Mouse (Mus musculus) brain, embryonic 14.5 days (tissue): ENCODE results near the gene Zscan12. TPM values are rescaled to one million over a fixed set of nuclear protein-coding genes. Genes with fewer than 3 reads are reported as not detected.

Experiments
- DNase-seq: peaks from one replicate; pipeline ENCODE4 v3.0.0-alpha.2; 2011; ENCODE audit warnings: low read depth
- CTCF ChIP-seq: fragments of 200-500 bp; IDR thresholded peaks from 2 replicates; pipeline ENCODE4 v1.5.1; 2012; ENCODE audit warnings: inconsistent platforms, mild to moderate bottlenecking, moderate library complexity, borderline replicate concordance; ENCODE audit not compliant: insufficient read depth, insufficient read length; ENCODE audit errors: extremely low read depth
- POLR2A ChIP-seq: fragments of 200-500 bp; IDR thresholded peaks from 2 replicates; pipeline ENCODE4 v1.6.1; 2012; ENCODE audit warnings: mild to moderate bottlenecking, inconsistent platforms, borderline replicate concordance; ENCODE audit not compliant: poor library complexity, insufficient read depth, insufficient read length, severe bottlenecking; ENCODE audit errors: extremely low read depth
- polyA plus RNA-seq: library from polyadenylated mRNA; depleted of rRNA; stranded (reverse); fragments of >200 nt; gene quantifications from 2 replicates; pipeline ENCODE4 v1.2.3, GENCODE M21; 2012; rRNA removed

The Zscan12 gene
- polyA plus RNA-seq, 1 experiment: 10.2 TPM

DNA sequence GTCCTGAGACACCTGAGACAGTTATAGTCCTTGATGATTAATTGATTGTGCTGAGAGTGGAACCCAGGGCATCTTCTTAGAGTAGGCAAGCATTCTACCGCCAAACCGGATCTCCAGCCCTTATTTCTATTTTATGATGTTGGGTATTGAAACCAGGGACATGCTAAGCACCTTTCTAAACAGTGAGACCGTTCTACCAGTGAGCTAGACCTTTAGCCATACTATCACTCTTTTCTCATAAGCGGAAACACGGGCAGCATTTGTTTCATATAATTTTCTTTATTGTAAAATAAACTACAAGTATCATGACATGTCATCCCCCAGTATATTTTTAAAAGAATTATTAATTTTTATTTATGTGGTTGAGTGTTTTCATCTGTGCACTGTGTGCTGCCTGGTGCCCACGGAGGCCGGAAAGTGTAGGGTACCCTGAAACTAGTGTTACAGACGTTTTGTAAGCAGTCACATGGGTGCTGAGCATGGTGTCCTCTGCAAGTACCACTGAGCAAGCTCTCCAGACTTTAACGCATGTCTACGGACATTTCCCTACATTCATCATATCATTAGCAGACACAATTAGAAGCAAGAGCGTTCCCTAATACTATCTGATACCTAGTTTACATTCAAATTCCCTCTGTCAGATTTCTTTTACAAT lies 46.3 kb downstream of the Zscan12 start:
- no peak for DNase-seq
- TF ChIP-seq POLR2A (no peak), CTCF (no peak)

DNA sequence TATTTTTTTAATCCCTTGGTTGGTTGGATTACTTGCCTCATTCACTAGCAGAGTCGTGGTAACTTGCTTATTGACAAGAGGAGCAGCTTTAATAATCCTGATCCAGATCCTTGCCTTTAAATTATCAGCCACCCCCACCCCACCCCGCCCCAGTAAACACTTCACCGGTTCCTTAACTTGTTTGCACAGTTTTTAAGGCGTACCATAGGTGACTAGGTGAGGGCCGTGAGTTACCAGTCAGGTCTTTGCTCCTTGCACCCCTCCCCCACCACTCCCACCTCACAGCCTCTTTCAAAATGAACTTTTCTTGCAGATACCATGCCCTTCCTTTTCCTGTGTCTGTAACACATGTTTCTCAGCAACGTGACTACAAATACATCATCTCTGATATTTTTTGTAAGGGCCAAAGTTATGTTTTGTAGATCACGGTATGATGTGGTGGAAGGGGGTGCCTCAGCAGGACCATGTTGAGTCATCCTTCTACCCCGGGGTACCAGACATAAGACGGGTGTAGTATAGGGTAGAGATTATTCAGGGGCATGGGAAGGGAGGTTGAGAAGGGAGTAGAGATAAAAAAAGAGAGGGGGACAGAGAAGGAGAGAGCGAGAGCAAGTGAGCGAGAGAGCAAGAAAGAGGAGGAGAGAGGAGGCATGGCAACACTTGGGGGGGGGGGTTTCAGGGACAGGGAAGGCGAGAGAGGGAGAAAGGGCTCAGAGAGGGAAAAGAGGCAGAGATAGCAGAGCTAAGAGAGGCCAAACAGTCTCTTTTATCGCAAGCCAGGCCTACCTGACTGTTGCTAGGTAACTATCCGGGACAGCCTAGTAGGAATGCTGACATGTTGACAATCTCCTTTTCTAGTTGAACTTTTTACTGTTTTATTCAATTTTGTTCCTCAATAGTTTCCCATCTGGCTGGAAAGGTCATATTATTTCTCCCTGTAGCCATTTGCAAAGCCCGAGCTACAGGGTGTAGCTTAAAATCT lies 51.9 kb downstream of the Zscan12 start:
- no peak for TF ChIP-seq POLR2A
- TF ChIP-seq CTCF: no peak

DNA sequence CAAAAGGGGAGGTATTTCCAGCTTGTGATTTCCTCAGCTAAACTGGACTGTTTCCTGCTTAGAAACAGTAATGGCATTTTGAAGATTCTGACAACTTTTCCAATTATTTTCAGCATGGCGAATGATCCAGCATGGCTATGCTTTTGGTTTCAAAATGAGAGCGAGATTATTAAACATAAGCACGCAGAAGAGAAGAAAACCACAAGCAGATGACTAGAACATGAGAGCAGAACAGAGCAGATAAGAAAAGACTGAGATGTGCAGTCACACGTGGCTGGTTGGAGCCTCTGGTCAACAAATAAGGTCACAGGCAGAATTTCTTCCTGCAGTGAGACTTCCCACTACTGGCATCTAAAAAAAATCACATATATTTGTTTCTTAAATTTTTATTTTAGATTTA lies 52.6 kb downstream of the Zscan12 start:
- DNase-seq: no peak
- TF ChIP-seq CTCF (no peak), POLR2A (no peak)

More for the DNA sequence above, 51.9 kb downstream of the Zscan12 start:
- no peak for DNase-seq

DNA sequence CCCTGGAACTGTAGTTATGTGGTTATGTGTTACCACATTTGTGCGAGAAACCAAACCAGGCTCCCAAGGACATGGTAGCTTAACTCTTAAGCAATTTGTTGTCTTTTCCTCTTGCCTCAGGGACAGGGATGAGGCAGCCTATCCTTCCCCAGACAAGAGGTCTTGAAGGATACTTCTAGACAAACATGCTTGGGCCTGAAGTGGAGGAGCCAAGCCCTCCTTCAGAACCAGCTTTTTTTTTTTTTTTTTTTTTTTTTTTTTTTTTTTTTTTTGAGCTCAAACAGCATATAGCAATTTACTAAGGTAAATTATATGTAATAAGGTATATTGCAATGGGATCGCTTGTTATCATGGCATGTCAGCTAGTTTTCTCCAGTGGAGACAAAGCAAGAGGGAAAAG lies 53.1 kb downstream of the Zscan12 start:
- no peak for DNase-seq

DNA sequence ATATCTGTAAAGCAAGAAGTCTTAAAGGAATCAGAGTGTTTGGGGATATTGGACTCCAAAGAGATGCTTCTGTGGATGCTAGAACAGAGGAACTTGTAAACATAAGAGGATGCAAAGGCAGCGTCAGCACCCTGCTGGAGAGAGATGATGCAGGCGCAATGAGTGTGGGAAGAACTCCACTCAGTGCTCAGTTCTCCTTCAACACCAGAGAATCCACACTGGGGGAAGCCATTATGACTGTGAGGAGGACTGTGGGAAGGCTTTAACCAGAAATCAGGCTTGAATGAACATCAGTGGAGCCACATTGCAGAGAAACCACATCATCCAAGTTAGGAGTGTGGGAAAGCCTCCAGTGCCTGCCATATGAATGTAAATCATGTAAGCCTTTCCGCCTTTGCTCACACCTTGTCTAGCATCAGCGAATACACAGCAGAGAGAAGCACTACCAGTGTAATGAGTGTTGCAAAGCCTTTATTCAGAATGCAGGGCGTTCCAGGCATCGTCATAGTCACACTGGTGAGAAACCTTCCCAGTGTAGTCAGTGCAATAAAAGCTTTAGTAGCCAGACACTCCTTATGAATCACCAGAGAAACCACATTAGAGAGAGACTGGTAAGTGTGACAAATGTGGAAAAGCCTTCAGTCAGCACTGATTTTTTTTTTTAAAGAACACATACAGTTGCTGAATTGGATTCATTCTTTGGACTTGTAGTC lies 54.8 kb downstream of the Zscan12 start:
- DNase-seq: no peak
- TF ChIP-seq POLR2A (no peak), CTCF (no peak)

More for the DNA sequence above, 53.1 kb downstream of the Zscan12 start:
- TF ChIP-seq CTCF: no peak
- TF ChIP-seq POLR2A: no peak

DNA sequence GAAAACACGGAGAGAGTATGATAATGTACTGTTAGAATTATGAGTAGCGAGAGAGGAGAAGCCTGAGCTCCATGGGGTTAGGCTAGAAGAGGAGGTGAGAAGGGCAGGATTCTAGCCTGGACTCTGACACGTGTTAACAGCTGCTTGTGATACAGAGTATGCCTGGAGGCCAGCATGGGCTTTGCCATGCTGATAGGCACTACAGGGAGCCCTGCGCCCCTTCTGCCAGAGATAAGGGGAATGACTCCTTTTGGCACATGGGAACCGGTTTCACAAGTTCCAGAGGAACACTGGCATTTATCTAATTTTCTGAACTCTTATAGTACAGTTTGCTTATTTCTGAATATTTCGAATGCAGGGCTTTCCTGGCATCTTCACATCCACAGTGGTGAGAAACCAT lies 56.2 kb downstream of the Zscan12 start:
- TF ChIP-seq POLR2A (no peak), CTCF (no peak)
- no peak for DNase-seq

Other genes with a start within 250 kb of the Zscan12 start
- not detected in 2 replicates for gene Olfr263, start 233.2 kb upstream of the Zscan12 start, polyA plus RNA-seq
- gene Olfr1368, start 217.0 kb upstream of the Zscan12 start, polyA plus RNA-seq: not detected in 2 replicates
- 67.8 and 78.2 TPM in 2 replicates for gene Trim27, start 183.4 kb upstream of the Zscan12 start, polyA plus RNA-seq
- 0.08 TPM in 2 replicates for gene Gpx5, start 70.1 kb upstream of the Zscan12 start, polyA plus RNA-seq
- gene Gpx6, start 50.7 kb upstream of the Zscan12 start, polyA plus RNA-seq: 0.11 TPM in 1 of 2 replicates, not detected in the other
- not detected in 2 replicates for gene Olfr1367, start 15.9 kb upstream of the Zscan12 start, polyA plus RNA-seq
- 70.2 and 89.7 TPM in 2 replicates for gene Zkscan3, start 39.9 kb downstream of the Zscan12 start, polyA plus RNA-seq
- gene Pgbd1, start 78.2 kb downstream of the Zscan12 start, polyA plus RNA-seq: 4.1 and 4.9 TPM in 2 replicates
- gene Zscan26, start 90.9 kb downstream of the Zscan12 start, polyA plus RNA-seq: 35.6 and 36.7 TPM in 2 replicates
- 1.2 TPM in 2 replicates for gene Nkapl, start 105.7 kb downstream of the Zscan12 start, polyA plus RNA-seq
- gene Zkscan4, start 116.1 kb downstream of the Zscan12 start, polyA plus RNA-seq: 4.7 and 5.7 TPM in 2 replicates
- not detected in 2 replicates for gene Gm10065, start 116.6 kb downstream of the Zscan12 start, polyA plus RNA-seq
- 0.24 and 0.55 TPM in 2 replicates for gene AK157302, start 132.4 kb downstream of the Zscan12 start, polyA plus RNA-seq
- 7.3 and 7.5 TPM in 2 replicates for gene Gm11273, start 138.6 kb downstream of the Zscan12 start, polyA plus RNA-seq
- 11.4 and 12.0 TPM in 2 replicates for gene Zkscan8, start 168.3 kb downstream of the Zscan12 start, polyA plus RNA-seq
- gene Olfr1366, start 180.0 kb downstream of the Zscan12 start, polyA plus RNA-seq: not detected in 2 replicates
- gene Olfr1535, start 197.1 kb downstream of the Zscan12 start, polyA plus RNA-seq: not detected in 2 replicates
- gene Olfr1364, start 218.9 kb downstream of the Zscan12 start, polyA plus RNA-seq: not detected in 2 replicates